Mouse (Mus musculus) cerebral cortex, adult 2 months (tissue): ENCODE results near the gene Gm2030.

Source experiments
- WGBS: fragments of 180-500 bp; shearing (Covaris S2); methylation state at CpG from one replicate; pipeline ENCODE4 v1.1.7; 2018; 5-methylcytosine and 5-hydroxymethylcytosine counted together

Gene Gm2030

GRCm38 (mm10) chrX:26309944-26310343, at the start of gene Gm2030:
TSS of gene Gm2030 (minus strand) at chrX:26310044.
- 80% methylated on average over 4 of the region's 4 CpGs for WGBS
